Mouse (Mus musculus) bone marrow, adult 2 months (tissue): ENCODE data around the gene Ercc2.

Experiments
- CTCF ChIP-seq: fragments of 200-500 bp; IDR thresholded peaks from 2 replicates; pipeline ENCODE4 v1.5.1; 2011; ENCODE audit warnings: low read length, control low read depth; ENCODE audit not compliant: control insufficient read depth, insufficient read depth
- POLR2A ChIP-seq: fragments of 200-500 bp; IDR thresholded peaks from 2 replicates; pipeline ENCODE4 v1.6.1; 2011; ENCODE audit warnings: low read depth, mild to moderate bottlenecking, control low read depth, low read length, borderline replicate concordance; ENCODE audit not compliant: control insufficient read depth

DNA sequence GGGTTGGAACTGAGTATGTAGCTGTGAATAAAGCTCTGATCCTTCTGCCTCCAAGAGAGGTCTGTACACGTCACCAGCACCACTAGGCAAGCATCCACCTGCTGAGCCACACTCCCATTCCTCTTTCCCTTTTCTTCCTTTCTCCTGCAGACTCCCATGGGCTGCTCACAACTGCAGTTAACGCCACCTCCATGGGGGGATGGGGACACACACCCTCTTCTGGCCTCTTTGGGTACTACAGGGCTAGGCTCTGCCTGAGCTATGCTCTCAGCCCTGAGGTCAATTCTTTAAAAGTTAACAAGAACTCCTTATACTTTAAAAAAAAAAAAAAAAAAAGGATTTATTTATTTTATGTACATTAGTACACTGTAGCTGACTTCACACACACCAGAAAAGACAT lies 50.7 kb downstream of the Ercc2 start:
- TF ChIP-seq CTCF = peak; percentile 34; the same call in 1 of the 2 replicates
- no peak for TF ChIP-seq POLR2A
